8 mouse cellular contexts compared by ENCODE assay signal in genomic region chr6:40324897-40325841, GRCm38 (mm10). TPM values are rescaled to one million over a fixed set of nuclear protein-coding genes. Genes with fewer than 3 reads are reported as not detected.
DNase-seq lines count a peak whose midpoint lies in the region; ATAC-seq lines count a peak whose summit lies in the region.

Gene Agk, plus strand, starts transcription at chr6:40325172.

- H3K9me3 ChIP-seq in megakaryocyte, embryonic 14.5 days: no peaks in the 10 kb centered on the region

- peak; percentile 98 for ATAC-seq in common myeloid progenitor, adult 5-6 weeks (replicated peaks; ENCODE audit: low read depth, poor library complexity, severe bottlenecking)

- H3K4me1 ChIP-seq in megakaryocyte, embryonic 14.5 days: peaks cover 17% of the 10 kb centered on the region

- H3K36me3 ChIP-seq in megakaryocyte, embryonic 14.5 days (replicated peaks; ENCODE audit: low read length): peaks cover 13% of the 10 kb centered on the region

- peaks cover 3% of the 10 kb centered on the region for H3K27me3 ChIP-seq in megakaryocyte, embryonic 14.5 days (replicated peaks)

- peak within 1 kb of the TSS; percentile 99 for H3K4me3 ChIP-seq in megakaryocyte, embryonic 14.5 days (replicated peaks)

- DNase-seq in WW6 (ENCODE audit: low read depth, low spot score): peak; percentile 65
- DNase-seq in gastrocnemius, adult 8-10 months (ENCODE audit: low spot score in 2 of 2): peak; percentile 32 to 50
- DNase-seq in hindlimb bud, embryonic 11.5 days (ENCODE audit: extremely low spot score, low read depth, low spot score): peak; percentile 47
- DNase-seq in left cerebral cortex, adult 8-10 months (ENCODE audit: low spot score in 2 of 2): peak; percentile 55 to 64
- DNase-seq in right cerebral cortex, postnatal 10 days (ENCODE audit: low spot score in 2 of 2): peak; percentile 81 to 83
- peak; percentile 69 for DNase-seq in urinary bladder, postnatal 25 days (ENCODE audit: low spot score)

RNA-seq across cellular contexts. Expression of gene Agk, which starts in this region (rescaled TPM):
- total RNA-seq in common myeloid progenitor, adult 5-6 weeks (2017): 44.6 and 56.2 TPM in 2 replicates
- total RNA-seq in gastrocnemius, adult 8-10 months (2022): 1 to 10 TPM; 4.1 to 6.9 (median 5.8) TPM
- 10 to 100 TPM; 37.3 to 47.3 (median 40.7) TPM for total RNA-seq in left cerebral cortex, adult 8-10 months (2022)
- 2.2 and 3.0 TPM in 2 replicates for polyA plus RNA-seq in megakaryocyte, embryonic 14.5 days (2012; ENCODE audit: insufficient read depth, low replicate concordance)

Comparison
In these comparisons a context has a peak if more than half of its experiments do, and no peak if none do; other contexts are left out.
1. Peak in every context shown above with its lines: DNase-seq, ATAC-seq and H3K4me3 ChIP-seq.